1 mouse cellular context compared by ENCODE assay signal in genomic region chr13:14064341-14065027, GRCm38 (mm10).
TF ChIP-seq lines count a peak whose summit lies in the region.

No protein-coding gene starts in this region.

TF ChIP-seq in CH12.LX, 34 proteins besides CTCF, POLR2A, EP300 and RAD21 (continued from another document):
- TF ChIP-seq SIN3A (IDR thresholded peaks at IDR 0.05; ENCODE audit: low read length): 0 out of 2 replicates have a peak, but pooled peaks have one; percentile 62
- no peak for TF ChIP-seq UBTF (IDR thresholded peaks at IDR 0.05; ENCODE audit: low read depth, low read length)
TF ChIP-seq in CH12.LX: peak in this region for 4.
